Mouse (Mus musculus) forebrain, postnatal 0 days (tissue): ENCODE results near the gene St3gal3. TPM values are rescaled to one million over a fixed set of nuclear protein-coding genes. Genes with fewer than 3 reads are reported as not detected.
A peak's percentile ranks its signal among the peaks of the same experiment; 100 is the strongest.

ENCODE experiments used
- ATAC-seq: fragments of 200-750 bp; cut with Nextera tagmentation; 2 replicates; pipeline ENCODE4 v1.8.0; 2017; ENCODE audit warnings: mild to moderate bottlenecking, moderate library complexity
- DNase-seq: peaks from one replicate; pipeline ENCODE4 v3.0.0-alpha.2; 2015
- H3K27ac ChIP-seq: fragments of 300-500 bp; sonication (generic); 2 replicates; pipeline ENCODE4 v1.5.1; 2014; ENCODE audit warnings: low read depth, mild to moderate bottlenecking, antibody characterized with exemption, low read length, moderate library complexity, mixed read lengths
- H3K27me3 ChIP-seq: fragments of 300-500 bp; sonication (generic); 2 replicates; pipeline ENCODE4 v1.6.1; 2014; ENCODE audit warnings: mild to moderate bottlenecking, low read length, mixed read lengths; ENCODE audit not compliant: insufficient read depth
- H3K36me3 ChIP-seq: fragments of 300-500 bp; sonication (generic); 2 replicates; pipeline ENCODE4 v1.6.1; 2014; ENCODE audit warnings: mild to moderate bottlenecking, moderate library complexity; ENCODE audit not compliant: insufficient read depth
- H3K4me1 ChIP-seq: fragments of 300-500 bp; sonication (generic); 2 replicates; pipeline ENCODE4 v1.6.1; 2014; ENCODE audit warnings: antibody characterized with exemption; ENCODE audit not compliant: insufficient read depth
- H3K4me2 ChIP-seq: fragments of 300-500 bp; sonication (generic); 2 replicates; pipeline ENCODE4 v1.6.1; 2014; ENCODE audit warnings: low read depth, mild to moderate bottlenecking, moderate library complexity
- H3K4me3 ChIP-seq: fragments of 300-500 bp; sonication (generic); 2 replicates; pipeline ENCODE4 v1.5.1; 2014; ENCODE audit warnings: low read depth, low read length, mixed read lengths
- H3K9ac ChIP-seq: fragments of 300-500 bp; sonication (generic); 2 replicates; pipeline ENCODE4 v1.6.1; 2014; ENCODE audit warnings: mild to moderate bottlenecking
- H3K9me3 ChIP-seq: fragments of 300-500 bp; sonication (generic); 2 replicates; pipeline ENCODE4 v1.6.1; 2016; ENCODE audit warnings: low read length
- CTCF ChIP-seq: sonication (generic); IDR thresholded peaks from 2 replicates; pipeline ENCODE4 v1.5.1; 2016; ENCODE audit warnings: antibody characterized with exemption, control low read depth, low read depth
- WGBS: fragments of 180-500 bp; shearing (Covaris S2); extraction: QIAGEN DNeasy Blood & Tissue Kit; methylation state at CpG from one replicate; pipeline ENCODE4 v1.1.7; 2014; 5-methylcytosine and 5-hydroxymethylcytosine counted together
- polyA plus RNA-seq: library from polyadenylated mRNA; unstranded; fragments of >200 nt; fragmentation: Nextera tagmentation; extraction: Ambion mirVana; gene quantifications from 2 replicates; pipeline ENCODE4 v1.2.1, GENCODE M21; 2015
- total RNA-seq: library from RNA; depleted of rRNA; stranded (reverse); fragments of >200 nt; gene quantifications from 2 replicates; pipeline ENCODE4 v1.2.3, GENCODE M21; 2014

St3gal3 gene
- total and polyA plus RNA-seq, 2 experiments from 2014 or later: 11.2 to 36.1 TPM

- peak overlapping the region; percentile 57 for H3K4me3 ChIP-seq
- H3K9ac ChIP-seq: peak overlapping the region; percentile 65; the same call in 1 of the 2 replicates
- no peak overlapping the region for H3K27ac ChIP-seq
- H3K36me3 ChIP-seq: peaks cover 16% of the 10 kb centered on the region; the same call in 1 of the 2 replicates
- TF ChIP-seq CTCF: no peak
- 31% methylated on average over 3 of the region's 3 CpGs for WGBS
- peak overlapping the region; percentile 100 for H3K4me2 ChIP-seq
- H3K4me1 ChIP-seq: peaks cover 34% of the 10 kb centered on the region
- ATAC-seq (no peak), DNase-seq (no peak)
- no peaks in the 10 kb centered on the region for H3K9me3 ChIP-seq
- no peaks in the 10 kb centered on the region for H3K27me3 ChIP-seq
Observed at GRCm38 (mm10) chr4:117913421-117913820, 221.3 kb downstream of the St3gal3 start.

GRCm38 (mm10) chr4:117912685-117913273 is 221.9 kb downstream of the St3gal3 start:
- peaks cover 16% of the 10 kb centered on the region; the same call in 1 of the 2 replicates for H3K36me3 ChIP-seq
- peak overlapping the region; percentile 57; the same call in 1 of the 2 replicates for H3K4me3 ChIP-seq
- H3K27ac ChIP-seq: no peak overlapping the region
- peak overlapping the region; percentile 100 for H3K4me2 ChIP-seq
- TF ChIP-seq CTCF: no peak
- H3K9me3 ChIP-seq: no peaks in the 10 kb centered on the region
- ATAC-seq: no peak
- H3K4me1 ChIP-seq: peaks cover 39% of the 10 kb centered on the region
- 59% methylated on average over 7 of the region's 7 CpGs for WGBS
- H3K27me3 ChIP-seq: no peaks in the 10 kb centered on the region
- peak overlapping the region; percentile 33 for H3K9ac ChIP-seq
- DNase-seq: no peak

- Histone ChIP-seq H3K9me3 (no peaks in the 10 kb centered on the region), H3K36me3 (peaks cover 16% of the 10 kb centered on the region; the same call in 1 of the 2 replicates), H3K9ac (peak overlapping the region; percentile 33; the same call in 1 of the 2 replicates), H3K4me1 (peaks cover 43% of the 10 kb centered on the region), H3K4me3 (no peak overlapping the region), H3K27ac (no peak overlapping the region), H3K27me3 (no peaks in the 10 kb centered on the region), H3K4me2 (peak overlapping the region; percentile 100; the same call in 1 of the 2 replicates)
- ATAC-seq (no peak), DNase-seq (no peak)
- TF ChIP-seq CTCF: no peak
- 87% methylated on average over 13 of the region's 13 CpGs for WGBS
Observed at GRCm38 (mm10) chr4:117912131-117912561, 222.6 kb downstream of the St3gal3 start.

DNA sequence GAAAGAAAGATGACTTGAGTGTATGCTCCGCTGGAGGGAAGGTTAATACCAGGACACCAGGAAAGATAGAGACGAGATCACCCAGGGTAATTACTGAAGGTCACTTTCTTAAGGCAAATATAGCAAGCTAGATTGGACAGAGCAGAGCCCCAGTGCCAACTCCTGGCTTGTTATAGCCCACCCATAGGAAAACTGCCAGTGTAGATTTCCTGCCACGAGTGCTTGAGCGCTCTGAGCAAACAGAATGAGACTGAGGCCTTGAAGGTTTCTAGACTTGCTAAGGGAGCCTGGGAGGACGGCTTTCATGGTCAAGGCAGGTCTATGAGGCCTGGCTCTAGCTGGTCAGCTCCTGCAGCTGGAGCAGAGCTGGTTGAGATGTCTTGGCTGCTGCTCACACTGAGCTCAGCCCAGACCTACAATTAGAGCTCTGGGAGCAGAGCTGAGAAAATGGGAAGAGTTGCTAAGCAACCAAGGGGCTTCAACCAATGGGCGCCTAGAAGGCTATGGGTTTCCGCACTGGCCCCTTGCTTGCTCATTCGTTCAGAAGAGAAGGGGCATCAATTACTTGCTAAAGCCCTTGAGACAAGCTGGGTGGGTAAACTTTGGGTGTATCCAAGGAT is 225.8 kb downstream of the St3gal3 start:
- DNase-seq: peak; percentile 76
- 27% methylated on average over 8 of the region's 8 CpGs for WGBS
- H3K9ac ChIP-seq: peak overlapping the region; percentile 37

GRCm38 (mm10) chr4:117906196-117906595 is 228.5 kb downstream of the St3gal3 start:
- H3K36me3 ChIP-seq: peaks cover 44% of the 10 kb centered on the region
- no peaks in the 10 kb centered on the region for H3K27me3 ChIP-seq
- H3K9me3 ChIP-seq: no peaks in the 10 kb centered on the region
- H3K4me3 ChIP-seq: no peak overlapping the region
- ATAC-seq (no peak), DNase-seq (no peak)
- H3K4me1 ChIP-seq: peaks cover 28% of the 10 kb centered on the region
- H3K9ac ChIP-seq: no peak overlapping the region
- WGBS: 83% methylated on average over 3 of the region's 3 CpGs
- no peak overlapping the region for H3K27ac ChIP-seq
- no peak for TF ChIP-seq CTCF
- H3K4me2 ChIP-seq: no peak overlapping the region

More for the DNA sequence above, 225.8 kb downstream of the St3gal3 start:
- peaks cover 30% of the 10 kb centered on the region for H3K36me3 ChIP-seq
- peak overlapping the region; percentile 24 for H3K4me3 ChIP-seq
- peak overlapping the region; percentile 86 for H3K27ac ChIP-seq
- H3K27me3 ChIP-seq: no peaks in the 10 kb centered on the region
- no peak for TF ChIP-seq CTCF
- peak overlapping the region; percentile 47 for H3K4me2 ChIP-seq
- peak; percentile 95 for ATAC-seq
- no peaks in the 10 kb centered on the region for H3K9me3 ChIP-seq
- peaks cover 42% of the 10 kb centered on the region for H3K4me1 ChIP-seq

- DNase-seq (no peak), ATAC-seq (no peak)
- peaks cover 19% of the 10 kb centered on the region for H3K4me1 ChIP-seq
- no peak overlapping the region for H3K4me3 ChIP-seq
- no peak for TF ChIP-seq CTCF
- no peak overlapping the region for H3K27ac ChIP-seq
- H3K27me3 ChIP-seq: no peaks in the 10 kb centered on the region
- WGBS: 84% methylated on average over 8 of the region's 8 CpGs
- H3K36me3 ChIP-seq: peaks cover 56% of the 10 kb centered on the region
- H3K9ac ChIP-seq: no peak overlapping the region
- no peaks in the 10 kb centered on the region for H3K9me3 ChIP-seq
- no peak overlapping the region for H3K4me2 ChIP-seq
Observed at GRCm38 (mm10) chr4:117904761-117905160, 230.0 kb downstream of the St3gal3 start.

DNA sequence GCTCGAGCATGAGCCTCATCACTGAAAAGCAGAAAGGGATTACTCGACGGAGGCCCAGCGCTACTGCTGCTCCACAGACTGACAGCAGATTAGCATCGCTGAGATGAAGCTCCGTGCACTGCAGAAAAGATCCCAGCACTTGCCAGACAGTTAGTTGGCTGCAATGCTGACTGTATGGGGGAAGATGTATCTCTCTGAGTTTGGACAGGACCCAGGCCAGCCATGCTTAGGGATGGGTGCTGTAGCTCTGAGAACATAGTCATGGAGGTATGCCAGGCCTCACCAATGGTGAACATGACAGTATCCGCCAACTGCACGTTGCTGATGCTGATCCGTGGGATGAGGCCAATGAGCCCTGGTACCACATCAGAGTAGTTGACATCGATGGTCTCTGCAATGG is 230.6 kb downstream of the St3gal3 start:
- peaks cover 63% of the 10 kb centered on the region for H3K36me3 ChIP-seq
- no peak overlapping the region for H3K27ac ChIP-seq
- 73% methylated on average over 10 of the region's 10 CpGs for WGBS
- ATAC-seq (peak; percentile 65), DNase-seq (no peak)
- H3K9ac ChIP-seq: no peak overlapping the region
- no peak overlapping the region for H3K4me3 ChIP-seq
- H3K9me3 ChIP-seq: no peaks in the 10 kb centered on the region
- H3K4me1 ChIP-seq: peaks cover 15% of the 10 kb centered on the region
- no peaks in the 10 kb centered on the region for H3K27me3 ChIP-seq
- H3K4me2 ChIP-seq: no peak overlapping the region
- no peak for TF ChIP-seq CTCF
